Mouse (Mus musculus) neural tube, embryonic 13.5 days (tissue): ENCODE measurements at regions not wholly inside any gene's neighbourhood (a gene's known extent, or its start where the extent isn't known, plus 50 kb on each side); places are given as distances from the start of the nearest gene placed in this dataset.

Source experiments
- ATAC-seq: fragments of 200-750 bp; cut with Nextera tagmentation; 2 replicates; pipeline ENCODE4 v1.8.0; 2017; ENCODE audit warnings: low read depth, mild to moderate bottlenecking, moderate TSS enrichment, moderate library complexity
- H3K27ac ChIP-seq: fragments of 300-500 bp; sonication (generic); replicated peaks from 2 replicates; pipeline ENCODE4 v1.5.1; 2015; ENCODE audit warnings: moderate library complexity, mild to moderate bottlenecking, inconsistent platforms
- H3K27me3 ChIP-seq: fragments of 300-500 bp; sonication (generic); 2 replicates; pipeline ENCODE4 v1.6.1; 2015; ENCODE audit warnings: mild to moderate bottlenecking, inconsistent platforms
- H3K36me3 ChIP-seq: fragments of 300-500 bp; sonication (generic); 2 replicates; pipeline ENCODE4 v1.6.1; 2015; ENCODE audit warnings: mild to moderate bottlenecking, inconsistent platforms
- H3K4me1 ChIP-seq: fragments of 300-500 bp; sonication (generic); replicated peaks from 2 replicates; pipeline ENCODE4 v1.6.1; 2015; ENCODE audit warnings: inconsistent platforms
- H3K4me2 ChIP-seq: fragments of 300-500 bp; sonication (generic); 2 replicates; pipeline ENCODE4 v1.6.1; 2015; ENCODE audit warnings: inconsistent platforms, mild to moderate bottlenecking, moderate library complexity
- H3K4me3 ChIP-seq: fragments of 300-500 bp; sonication (generic); 2 replicates; pipeline ENCODE4 v1.5.1; 2015; ENCODE audit warnings: mild to moderate bottlenecking, inconsistent platforms
- H3K9ac ChIP-seq: fragments of 300-500 bp; sonication (generic); 2 replicates; pipeline ENCODE4 v1.6.1; 2015; ENCODE audit warnings: moderate library complexity, mild to moderate bottlenecking, inconsistent platforms
- H3K9me3 ChIP-seq: fragments of 300-500 bp; sonication (generic); 2 replicates; pipeline ENCODE4 v1.6.1; 2016; ENCODE audit warnings: inconsistent platforms
- WGBS: fragments of 180-500 bp; shearing (Covaris S2); methylation state at CpG from one replicate; pipeline ENCODE4 v1.1.7; 2015; 5-methylcytosine and 5-hydroxymethylcytosine counted together

- no peak for ATAC-seq
- peak overlapping the region; percentile 16 for H3K4me3 ChIP-seq
- H3K27me3 ChIP-seq: no peaks in the 10 kb centered on the region
- H3K9ac ChIP-seq: 0 out of 2 replicates have a peak overlapping the region, but pooled peaks have one; percentile 18
- 2% methylated on average over 8 of the region's 8 CpGs for WGBS
- no peak overlapping the region for H3K27ac ChIP-seq
- H3K9me3 ChIP-seq: no peaks in the 10 kb centered on the region
- H3K36me3 ChIP-seq: no peaks in the 10 kb centered on the region
- peaks cover 18% of the 10 kb centered on the region for H3K4me1 ChIP-seq
- peak overlapping the region; percentile 51 for H3K4me2 ChIP-seq
These were observed 404.6 kb upstream of the Gm6657 start for GRCm38 (mm10) chr12:77789427-77789826.

GRCm38 (mm10) chr12:77789871-77790270 is 404.2 kb upstream of the Gm6657 start:
- H3K4me3 ChIP-seq: peak overlapping the region; percentile 16
- H3K4me2 ChIP-seq: peak overlapping the region; percentile 51
- H3K27ac ChIP-seq: no peak overlapping the region
- ATAC-seq: 0 out of 2 replicates have a peak, but pooled peaks have one; percentile 20
- WGBS: 19% methylated on average over 14 of the region's 14 CpGs
- no peaks in the 10 kb centered on the region for H3K27me3 ChIP-seq
- H3K4me1 ChIP-seq: peaks cover 18% of the 10 kb centered on the region
- no peaks in the 10 kb centered on the region for H3K36me3 ChIP-seq
- H3K9me3 ChIP-seq: no peaks in the 10 kb centered on the region
- H3K9ac ChIP-seq: 0 out of 2 replicates have a peak overlapping the region, but pooled peaks have one; percentile 18

DNA sequence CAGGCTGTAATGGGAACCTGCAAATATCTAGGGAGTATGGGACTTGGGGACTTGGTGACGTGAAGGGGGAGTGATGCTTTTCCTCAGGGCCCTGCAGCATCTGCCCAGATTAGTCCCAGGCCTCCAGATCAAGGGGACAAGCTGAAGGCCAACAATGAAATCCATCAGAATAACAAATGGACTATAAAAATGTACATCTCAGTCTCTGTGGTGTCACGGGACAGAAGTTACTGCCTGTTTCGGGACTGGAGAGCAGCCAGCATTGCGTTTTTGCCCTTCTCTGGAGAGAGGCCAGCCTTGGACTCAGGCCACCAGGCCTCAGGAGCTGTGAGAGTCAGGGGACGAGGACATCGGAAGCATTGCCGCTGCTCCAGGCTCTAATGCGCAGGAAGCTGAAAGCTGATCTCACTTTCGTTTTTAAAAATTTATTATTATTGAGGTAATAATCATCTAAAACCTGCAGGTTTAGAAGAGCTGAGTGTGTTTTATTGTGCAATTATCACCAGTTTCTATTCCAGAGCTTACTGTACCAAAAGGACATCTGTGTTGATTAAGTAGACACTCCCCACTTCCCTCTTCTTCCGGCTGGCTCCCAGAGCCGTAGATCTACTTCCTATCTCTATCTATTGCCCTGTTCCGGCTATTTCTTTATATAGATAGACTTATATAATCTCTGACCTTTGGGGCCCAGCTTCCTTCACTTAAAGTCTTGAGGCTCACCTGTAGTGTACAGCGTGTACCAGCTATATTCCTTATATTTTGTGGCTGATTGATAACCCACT is 403.0 kb upstream of the Gm6657 start:
- H3K27ac ChIP-seq: no peak overlapping the region
- ATAC-seq: peak; percentile 62; the same call in 1 of the 2 replicates
- WGBS: 53% methylated on average over 13 of the region's 13 CpGs
- H3K4me3 ChIP-seq: no peak overlapping the region
- H3K9me3 ChIP-seq: no peaks in the 10 kb centered on the region
- H3K36me3 ChIP-seq: no peaks in the 10 kb centered on the region
- H3K4me2 ChIP-seq: no peak overlapping the region
- H3K4me1 ChIP-seq: peaks cover 18% of the 10 kb centered on the region
- no peak overlapping the region for H3K9ac ChIP-seq
- no peaks in the 10 kb centered on the region for H3K27me3 ChIP-seq

DNA sequence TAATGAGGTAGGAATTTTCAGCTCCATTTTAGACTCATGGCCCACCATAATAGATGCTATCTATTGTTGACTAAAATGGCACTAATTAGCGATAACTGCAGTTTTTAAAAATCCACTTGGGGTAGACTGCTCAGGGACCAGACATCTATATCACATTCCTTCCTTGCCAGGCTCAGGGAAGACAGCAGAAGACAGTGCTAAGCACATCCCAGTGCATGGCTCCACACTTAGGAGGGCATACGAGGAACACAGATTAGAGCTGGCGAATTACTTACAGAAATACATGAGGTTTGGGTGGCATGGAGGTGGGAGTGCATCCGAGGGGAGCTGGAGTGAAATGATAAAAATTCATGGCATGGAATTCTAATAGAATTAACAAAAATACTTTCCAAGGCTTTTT is 395.5 kb upstream of the Gm6657 start:
- Histone ChIP-seq H3K4me1 (peaks cover 11% of the 10 kb centered on the region; the same call in 1 of the 2 replicates), H3K27ac (no peak overlapping the region; the same call in 1 of the 2 replicates), H3K4me3 (no peak overlapping the region), H3K9ac (no peak overlapping the region), H3K9me3 (no peaks in the 10 kb centered on the region), H3K4me2 (no peak overlapping the region), H3K36me3 (no peaks in the 10 kb centered on the region), H3K27me3 (no peaks in the 10 kb centered on the region)
- WGBS: 75% methylated on average over 4 of the region's 4 CpGs
- ATAC-seq: no peak

GRCm38 (mm10) chr12:77799134-77799770 is 394.8 kb upstream of the Gm6657 start:
- Histone ChIP-seq H3K36me3 (no peaks in the 10 kb centered on the region), H3K27ac (no peak overlapping the region), H3K9me3 (no peaks in the 10 kb centered on the region), H3K27me3 (no peaks in the 10 kb centered on the region), H3K4me1 (peaks cover 11% of the 10 kb centered on the region; the same call in 1 of the 2 replicates), H3K9ac (0 out of 2 replicates have a peak overlapping the region, but pooled peaks have one; percentile 43), H3K4me3 (no peak overlapping the region), H3K4me2 (no peak overlapping the region)
- 55% methylated on average over 12 of the region's 12 CpGs for WGBS
- ATAC-seq: no peak

DNA sequence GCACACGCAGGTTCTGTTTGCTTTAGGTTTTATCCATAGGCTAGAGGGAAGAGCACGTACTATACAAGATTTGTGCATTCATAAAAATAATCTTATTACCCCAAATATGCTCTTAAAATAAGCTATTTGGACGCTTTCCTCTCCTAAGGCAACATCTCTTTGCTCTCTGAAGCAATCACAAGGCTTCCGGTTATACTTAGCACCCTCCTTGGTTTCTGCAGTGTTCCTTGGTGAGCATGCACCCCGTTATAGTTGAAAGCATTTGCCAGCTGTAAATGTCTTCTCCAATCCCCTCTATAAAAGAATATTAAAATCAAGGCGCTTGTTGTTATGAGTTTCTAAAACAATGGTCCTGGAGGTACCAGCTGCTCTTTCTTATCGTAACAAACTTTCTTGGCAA is 386.4 kb upstream of the Gm6657 start:
- H3K27ac ChIP-seq: no peak overlapping the region
- H3K9ac ChIP-seq: no peak overlapping the region
- no peaks in the 10 kb centered on the region for H3K4me1 ChIP-seq
- no peak for ATAC-seq
- no peaks in the 10 kb centered on the region for H3K9me3 ChIP-seq
- WGBS: 89% methylated on average over 7 of the region's 7 CpGs
- no peak overlapping the region for H3K4me3 ChIP-seq
- no peak overlapping the region for H3K4me2 ChIP-seq
- H3K27me3 ChIP-seq: no peaks in the 10 kb centered on the region
- no peaks in the 10 kb centered on the region for H3K36me3 ChIP-seq

DNA sequence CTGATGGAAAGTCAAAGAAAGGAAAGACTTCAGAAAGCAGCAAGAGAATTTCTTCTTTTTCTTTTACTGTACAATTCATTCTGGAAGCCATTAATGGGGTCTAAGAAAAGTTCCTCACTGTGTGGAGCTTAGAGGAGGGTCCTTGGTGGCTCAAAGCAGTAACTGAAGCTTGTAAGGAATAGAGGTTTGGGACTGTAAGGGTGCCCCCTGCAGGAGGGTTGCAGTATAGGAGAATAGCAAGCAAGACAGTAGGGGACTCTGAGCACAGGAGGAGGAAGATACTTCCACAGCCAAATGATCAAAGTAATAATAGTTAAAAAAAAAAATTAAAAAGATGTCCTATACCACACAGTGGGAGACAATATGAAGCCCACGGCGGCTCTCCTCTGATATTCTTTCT is 382.8 kb upstream of the Gm6657 start:
- Histone ChIP-seq H3K36me3 (no peaks in the 10 kb centered on the region), H3K4me3 (no peak overlapping the region), H3K4me1 (no peaks in the 10 kb centered on the region), H3K27me3 (no peaks in the 10 kb centered on the region), H3K4me2 (no peak overlapping the region), H3K9me3 (no peaks in the 10 kb centered on the region), H3K27ac (no peak overlapping the region), H3K9ac (no peak overlapping the region)
- WGBS: 42% methylated on average over 2 of the region's 2 CpGs
- no peak for ATAC-seq

DNA sequence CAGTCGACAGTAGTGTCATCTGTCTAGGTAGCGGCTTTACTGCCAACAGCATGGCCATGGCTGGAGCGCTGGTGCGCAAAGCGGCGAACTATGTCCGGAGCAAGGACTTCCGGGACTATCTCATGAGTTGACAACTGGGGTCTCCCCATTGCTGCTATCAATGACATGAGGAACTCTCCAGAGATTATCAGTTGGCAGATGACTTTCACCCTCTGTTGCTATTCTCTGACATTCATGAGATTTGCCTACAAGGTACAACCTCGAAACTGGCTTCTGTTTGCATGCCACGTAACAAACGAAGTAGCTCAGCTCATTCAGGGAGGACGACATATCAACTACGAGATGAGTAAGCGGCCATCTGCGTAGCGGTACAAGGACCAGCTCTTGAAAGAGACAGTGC is 374.6 kb upstream of the Gm6657 start:
- ATAC-seq: no peak
- H3K4me2 ChIP-seq: no peak overlapping the region
- H3K27me3 ChIP-seq: no peaks in the 10 kb centered on the region
- no peaks in the 10 kb centered on the region for H3K9me3 ChIP-seq
- H3K9ac ChIP-seq: no peak overlapping the region
- H3K27ac ChIP-seq: no peak overlapping the region
- H3K36me3 ChIP-seq: no peaks in the 10 kb centered on the region
- 95% methylated on average over 16 of the region's 16 CpGs for WGBS
- H3K4me3 ChIP-seq: no peak overlapping the region
- no peaks in the 10 kb centered on the region for H3K4me1 ChIP-seq

DNA sequence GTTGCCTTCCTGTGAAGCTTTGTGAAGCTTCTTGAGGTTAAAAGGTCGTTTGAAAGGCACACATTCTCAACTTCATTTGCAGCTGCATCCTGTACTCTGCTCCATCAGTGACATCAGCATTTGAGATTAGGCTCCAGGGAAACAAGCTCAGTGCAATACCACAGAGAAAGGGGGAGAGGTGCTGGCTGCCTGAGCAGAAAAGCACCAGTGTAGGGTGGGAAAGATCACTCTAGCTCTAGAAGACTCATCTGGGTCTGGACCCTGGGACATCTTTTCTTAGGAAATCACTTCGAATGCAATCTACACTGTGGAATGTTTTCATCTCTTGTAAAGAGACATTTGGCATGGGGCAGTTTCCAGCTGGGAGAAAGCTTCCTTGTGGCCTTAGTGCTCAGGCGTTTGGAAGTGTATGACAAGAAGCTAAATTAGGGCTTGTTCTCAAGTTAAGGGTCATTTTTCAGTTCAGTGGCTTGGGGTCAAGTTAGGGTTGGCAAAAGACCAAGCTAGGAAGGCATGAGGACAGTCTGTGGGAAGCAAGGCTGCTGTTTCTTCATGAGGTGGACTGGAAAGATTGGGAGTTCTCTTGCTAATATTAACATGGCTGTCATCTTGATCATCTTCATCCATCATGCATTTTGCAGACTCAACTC is 370.5 kb upstream of the Gm6657 start:
- Histone ChIP-seq H3K27ac (no peak overlapping the region), H3K4me3 (no peak overlapping the region), H3K4me1 (no peaks in the 10 kb centered on the region), H3K4me2 (no peak overlapping the region), H3K9ac (no peak overlapping the region), H3K36me3 (no peaks in the 10 kb centered on the region), H3K9me3 (no peaks in the 10 kb centered on the region), H3K27me3 (no peaks in the 10 kb centered on the region)
- 46% methylated on average over 3 of the region's 3 CpGs for WGBS
- no peak for ATAC-seq

DNA sequence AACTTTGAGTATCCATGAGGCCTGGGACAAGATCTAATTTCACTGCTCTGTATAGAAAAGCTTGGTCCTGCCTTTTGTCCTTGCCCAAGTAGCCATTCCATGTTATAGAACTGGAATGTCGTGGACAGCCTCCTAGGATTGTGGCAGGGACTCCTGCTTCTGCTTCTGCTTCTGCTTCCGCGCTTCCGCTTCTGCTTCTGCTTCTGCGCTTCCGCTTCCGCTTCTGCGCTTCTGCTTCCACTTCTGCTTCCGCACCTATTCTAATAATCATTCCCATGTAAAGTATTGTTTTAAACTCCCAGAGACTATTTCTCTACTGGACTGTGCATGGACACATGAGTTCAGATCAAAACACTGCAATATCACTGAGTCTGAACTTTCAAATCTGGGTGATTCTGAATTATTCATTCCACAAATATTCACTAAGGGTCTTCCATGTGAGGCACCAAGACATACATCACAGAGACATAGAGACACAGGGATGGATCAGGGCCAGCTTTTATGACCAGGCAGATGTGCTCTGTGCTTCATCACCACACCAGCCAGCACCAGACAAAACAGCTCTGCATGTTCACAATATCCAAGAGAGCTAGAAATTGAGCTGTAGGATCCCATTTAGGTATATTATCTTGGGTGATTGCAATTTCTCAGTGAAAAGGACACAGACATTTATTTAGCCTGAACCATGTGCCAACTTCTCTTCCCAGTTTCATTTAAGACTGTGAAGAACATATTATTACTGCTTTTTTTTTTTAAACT is 360.5 kb upstream of the Gm6657 start:
- Histone ChIP-seq H3K4me3 (no peak overlapping the region), H3K9ac (no peak overlapping the region), H3K9me3 (no peaks in the 10 kb centered on the region), H3K36me3 (no peaks in the 10 kb centered on the region), H3K27ac (no peak overlapping the region), H3K4me2 (no peak overlapping the region), H3K27me3 (no peaks in the 10 kb centered on the region), H3K4me1 (no peaks in the 10 kb centered on the region)
- WGBS: 95% methylated on average over 9 of the region's 9 CpGs
- no peak for ATAC-seq

DNA sequence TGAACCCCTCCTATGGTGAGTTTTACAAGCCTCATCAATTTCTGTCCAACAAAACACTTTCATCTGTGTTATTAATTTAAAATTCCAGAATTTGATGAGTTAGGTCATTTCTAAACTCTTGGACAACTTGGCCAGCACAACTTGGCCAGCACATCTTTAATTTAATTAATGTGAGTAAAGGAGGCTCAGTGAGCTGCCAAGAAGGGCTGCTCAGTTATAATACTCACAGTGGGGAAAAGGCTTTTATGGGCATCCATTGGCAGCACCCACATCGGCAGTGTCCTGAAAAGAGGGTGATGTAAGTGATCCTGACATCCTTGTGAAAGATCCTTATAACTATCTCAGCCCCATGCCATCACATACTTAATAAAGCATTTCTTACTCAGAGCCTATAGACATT is 359.2 kb upstream of the Gm6657 start:
- H3K27ac ChIP-seq: no peak overlapping the region
- WGBS: 74% methylated on average over 1 of the region's 1 CpGs
- no peaks in the 10 kb centered on the region for H3K36me3 ChIP-seq
- H3K4me3 ChIP-seq: no peak overlapping the region
- no peak for ATAC-seq
- H3K27me3 ChIP-seq: no peaks in the 10 kb centered on the region
- no peaks in the 10 kb centered on the region for H3K4me1 ChIP-seq
- H3K9me3 ChIP-seq: no peaks in the 10 kb centered on the region
- no peak overlapping the region for H3K4me2 ChIP-seq
- no peak overlapping the region for H3K9ac ChIP-seq

DNA sequence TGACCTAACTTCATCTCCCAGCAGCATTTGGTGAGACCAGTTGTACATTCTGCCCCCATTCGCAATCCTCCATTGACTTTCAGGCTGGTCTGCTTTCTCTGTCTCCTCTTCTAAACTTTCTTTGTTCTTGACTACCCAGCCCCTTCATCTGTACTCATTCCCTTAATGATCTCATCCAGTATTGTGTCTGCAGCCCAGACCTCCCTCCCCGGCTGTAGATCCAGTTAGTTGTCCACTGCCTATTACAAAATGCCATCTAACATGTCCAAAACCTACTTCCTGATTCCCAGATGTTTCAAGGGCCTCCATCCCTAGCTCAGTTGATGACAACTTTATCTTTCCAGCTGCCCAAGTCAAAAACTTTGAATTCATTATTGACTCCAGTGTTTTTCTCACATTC is 357.8 kb upstream of the Gm6657 start:
- Histone ChIP-seq H3K36me3 (no peaks in the 10 kb centered on the region), H3K9me3 (no peaks in the 10 kb centered on the region), H3K27ac (no peak overlapping the region), H3K4me1 (no peaks in the 10 kb centered on the region), H3K4me2 (no peak overlapping the region), H3K9ac (no peak overlapping the region), H3K27me3 (no peaks in the 10 kb centered on the region), H3K4me3 (no peak overlapping the region)
- ATAC-seq: no peak
- 69% methylated on average over 2 of the region's 2 CpGs for WGBS
